Mouse (Mus musculus): ENCODE data around the gene Cnnm2. TPM values are rescaled to one million over a fixed set of nuclear protein-coding genes. Genes with fewer than 3 reads are reported as not detected.

Cnnm2 gene
- polyA plus RNA-seq, 1 experiment from 2014 or later: 7.3 TPM

DNA sequence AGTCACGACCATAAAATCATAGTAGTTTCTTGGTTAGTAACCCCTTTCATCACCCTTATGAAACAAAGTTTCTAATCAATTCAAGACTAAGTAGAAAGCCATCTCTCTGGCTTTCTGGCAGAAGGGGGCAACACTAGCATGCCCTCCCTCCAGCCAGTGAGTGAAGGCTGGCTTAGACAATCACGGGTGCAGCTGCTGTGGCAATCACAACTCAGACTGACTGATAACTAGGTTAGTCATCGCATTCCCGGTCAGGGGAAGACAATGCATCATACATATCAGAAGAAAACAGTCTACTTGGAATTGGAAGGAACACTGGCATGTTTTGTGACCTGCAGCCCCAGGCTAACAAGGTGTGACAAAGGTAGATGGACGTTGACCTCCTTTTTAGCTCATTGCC lies 138.5 kb downstream of the Cnnm2 start:
- H3K4me3 ChIP-seq: no peak overlapping the region
- no peak overlapping the region for H3K27ac ChIP-seq (replicated peaks)
- 85% methylated on average over 5 of the region's 5 CpGs for WGBS
- no peak overlapping the region for H3K4me2 ChIP-seq
- peaks cover 24% of the 10 kb centered on the region for H3K36me3 ChIP-seq
- no peaks in the 10 kb centered on the region for H3K4me1 ChIP-seq (replicated peaks)
- H3K27me3 ChIP-seq: no peaks in the 10 kb centered on the region
- H3K9ac ChIP-seq: no peak overlapping the region
- peaks cover 8% of the 10 kb centered on the region; the same call in 1 of the 2 replicates for H3K9me3 ChIP-seq
- no peak for ATAC-seq (ENCODE audit: low read depth)

- ATAC-seq (ENCODE audit: low read depth): no peak
- WGBS: 98% methylated on average over 6 of the region's 6 CpGs
These were observed 139.4 kb downstream of the Cnnm2 start for GRCm38 (mm10) chr19:46900786-46901185.

DNA sequence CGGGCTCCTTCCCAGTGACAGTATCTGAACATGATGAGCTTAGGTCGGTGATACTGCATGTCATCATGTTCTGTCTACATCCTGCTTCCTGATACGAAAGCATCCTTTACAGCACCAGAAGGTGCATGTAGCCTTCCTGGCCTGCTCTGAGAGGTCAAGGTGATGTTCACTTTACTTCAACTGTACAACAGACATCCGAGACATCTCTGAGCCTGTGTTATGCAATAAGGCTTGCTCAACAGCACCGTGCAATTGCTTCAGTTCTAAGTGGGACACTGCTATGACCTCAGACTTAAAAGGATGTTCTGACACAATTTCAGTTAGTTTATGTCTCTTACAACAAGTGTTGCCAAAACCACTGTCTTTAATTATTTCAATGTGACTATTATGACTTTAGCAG lies 139.9 kb downstream of the Cnnm2 start:
- 89% methylated on average over 5 of the region's 5 CpGs for WGBS
- H3K4me3 ChIP-seq: no peak overlapping the region

More at GRCm38 (mm10) chr19:46900786-46901185, 139.4 kb downstream of the Cnnm2 start:
- Histone ChIP-seq H3K36me3 (peaks cover 24% of the 10 kb centered on the region), H3K4me2 (no peak overlapping the region), H3K4me3 (no peak overlapping the region), H3K9me3 (peaks cover 8% of the 10 kb centered on the region; the same call in 1 of the 2 replicates), H3K4me1 (replicated peaks) (no peaks in the 10 kb centered on the region), H3K27me3 (no peaks in the 10 kb centered on the region), H3K27ac (replicated peaks) (no peak overlapping the region), H3K9ac (no peak overlapping the region)

GRCm38 (mm10) chr19:46903379-46903778 lies 142.0 kb downstream of the Cnnm2 start:
- Histone ChIP-seq H3K36me3 (peaks cover 11% of the 10 kb centered on the region), H3K4me3 (no peak overlapping the region), H3K4me2 (no peak overlapping the region), H3K4me1 (replicated peaks) (0 out of 2 replicates have a peak, but pooled peaks cover 4% of the 10 kb centered on the region), H3K9ac (no peak overlapping the region), H3K9me3 (no peaks in the 10 kb centered on the region), H3K27me3 (no peaks in the 10 kb centered on the region), H3K27ac (replicated peaks) (no peak overlapping the region)
- WGBS: 92% methylated on average over 5 of the region's 5 CpGs
- no peak for ATAC-seq (ENCODE audit: low read depth)

More for the DNA sequence above, 139.9 kb downstream of the Cnnm2 start:
- no peak overlapping the region for H3K27ac ChIP-seq (replicated peaks)
- no peak overlapping the region for H3K4me2 ChIP-seq
- peaks cover 8% of the 10 kb centered on the region; the same call in 1 of the 2 replicates for H3K9me3 ChIP-seq
- no peaks in the 10 kb centered on the region for H3K4me1 ChIP-seq (replicated peaks)
- H3K9ac ChIP-seq: no peak overlapping the region
- H3K27me3 ChIP-seq: no peaks in the 10 kb centered on the region
- peaks cover 24% of the 10 kb centered on the region for H3K36me3 ChIP-seq
- no peak for ATAC-seq (ENCODE audit: low read depth)

DNA sequence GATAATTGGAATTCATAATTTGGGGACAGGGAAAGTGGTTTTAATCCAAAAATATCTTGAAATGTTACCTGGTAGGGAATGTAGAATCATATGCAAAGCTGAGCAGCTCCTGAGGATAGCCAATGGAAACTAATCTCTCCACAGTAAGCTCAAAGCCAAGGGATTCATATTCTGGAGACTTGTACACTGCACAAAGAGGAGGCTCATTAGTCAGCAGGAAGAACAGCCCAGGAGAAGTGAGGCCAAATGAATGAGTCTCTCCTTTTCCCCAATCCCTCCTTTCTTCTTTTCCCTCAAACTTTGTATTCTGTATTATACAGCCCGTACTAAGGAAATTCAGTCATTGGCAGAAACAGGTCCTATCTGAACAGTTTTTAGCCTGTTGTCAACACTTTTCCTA lies 143.5 kb downstream of the Cnnm2 start:
- peaks cover 10% of the 10 kb centered on the region; the same call in 1 of the 2 replicates for H3K4me1 ChIP-seq (replicated peaks)
- H3K9me3 ChIP-seq: no peaks in the 10 kb centered on the region
- no peaks in the 10 kb centered on the region for H3K27me3 ChIP-seq
- no peak overlapping the region for H3K4me3 ChIP-seq
- WGBS: 100% methylated on average over 1 of the region's 1 CpGs
- no peak overlapping the region for H3K9ac ChIP-seq
- H3K27ac ChIP-seq (replicated peaks): no peak overlapping the region
- ATAC-seq (ENCODE audit: low read depth): no peak
- H3K4me2 ChIP-seq: no peak overlapping the region
- H3K36me3 ChIP-seq: 0 out of 2 replicates have a peak, but pooled peaks cover 4% of the 10 kb centered on the region

DNA sequence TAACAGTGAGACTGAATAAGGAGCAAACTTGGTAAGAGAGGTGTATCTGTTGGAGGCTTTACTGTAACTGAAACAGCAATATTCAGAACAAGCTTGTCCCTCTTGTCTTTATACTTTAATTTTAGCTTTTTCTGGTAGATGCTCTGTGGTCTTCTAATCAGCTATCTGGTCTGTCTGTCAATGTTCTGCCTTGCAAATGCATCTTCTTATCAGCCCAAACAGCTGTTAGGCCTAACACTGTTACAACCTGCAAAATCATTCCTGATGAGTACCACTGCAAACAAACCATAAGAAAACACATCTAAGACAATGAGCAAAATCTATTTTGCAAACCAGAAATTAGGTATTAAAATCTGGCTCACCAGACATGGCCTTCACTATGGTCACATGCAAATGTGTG lies 144.0 kb downstream of the Cnnm2 start:
- Histone ChIP-seq H3K9me3 (no peaks in the 10 kb centered on the region), H3K27ac (replicated peaks) (no peak overlapping the region), H3K36me3 (0 out of 2 replicates have a peak, but pooled peaks cover 4% of the 10 kb centered on the region), H3K4me3 (no peak overlapping the region), H3K4me2 (no peak overlapping the region), H3K4me1 (replicated peaks) (peaks cover 10% of the 10 kb centered on the region; the same call in 1 of the 2 replicates), H3K9ac (no peak overlapping the region), H3K27me3 (no peaks in the 10 kb centered on the region)
- no peak for ATAC-seq (ENCODE audit: low read depth)

- no peak overlapping the region for H3K27ac ChIP-seq (replicated peaks)
- no peak overlapping the region for H3K4me3 ChIP-seq
- peaks cover 10% of the 10 kb centered on the region; the same call in 1 of the 2 replicates for H3K4me1 ChIP-seq (replicated peaks)
- H3K9me3 ChIP-seq: no peaks in the 10 kb centered on the region
- H3K36me3 ChIP-seq: 0 out of 2 replicates have a peak, but pooled peaks cover 4% of the 10 kb centered on the region
- no peak overlapping the region for H3K9ac ChIP-seq
- H3K4me2 ChIP-seq: no peak overlapping the region
- no peaks in the 10 kb centered on the region for H3K27me3 ChIP-seq
- ATAC-seq (ENCODE audit: low read depth): no peak
- 86% methylated on average over 4 of the region's 4 CpGs for WGBS
These were observed 144.6 kb downstream of the Cnnm2 start for GRCm38 (mm10) chr19:46905971-46906370.

DNA sequence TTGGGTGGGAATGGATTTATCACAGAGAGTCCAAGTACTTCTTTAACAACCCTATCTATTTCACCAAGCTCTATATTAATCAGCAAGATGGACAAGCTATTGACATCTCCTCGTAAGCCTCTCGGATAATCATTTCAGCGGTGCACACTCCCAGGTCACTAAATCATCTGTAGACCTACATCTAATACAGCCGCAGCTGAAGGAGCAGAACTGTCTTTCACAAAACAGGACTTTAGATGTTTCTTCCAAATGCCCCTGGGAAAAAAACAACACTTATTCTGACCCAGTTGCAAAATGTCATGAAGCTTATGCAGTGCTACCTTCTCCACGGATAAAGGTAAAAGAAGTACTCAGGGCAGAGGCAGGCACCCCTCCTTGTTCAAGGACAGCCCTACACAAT lies 146.8 kb downstream of the Cnnm2 start:
- H3K9me3 ChIP-seq: no peaks in the 10 kb centered on the region
- no peak overlapping the region for H3K4me3 ChIP-seq
- 0 out of 2 replicates have a peak, but pooled peaks cover 5% of the 10 kb centered on the region for H3K36me3 ChIP-seq
- ATAC-seq (ENCODE audit: low read depth): no peak
- no peak overlapping the region for H3K4me2 ChIP-seq
- H3K4me1 ChIP-seq (replicated peaks): peaks cover 10% of the 10 kb centered on the region; the same call in 1 of the 2 replicates
- no peaks in the 10 kb centered on the region for H3K27me3 ChIP-seq
- 83% methylated on average over 5 of the region's 5 CpGs for WGBS
- no peak overlapping the region for H3K27ac ChIP-seq (replicated peaks)
- no peak overlapping the region for H3K9ac ChIP-seq

DNA sequence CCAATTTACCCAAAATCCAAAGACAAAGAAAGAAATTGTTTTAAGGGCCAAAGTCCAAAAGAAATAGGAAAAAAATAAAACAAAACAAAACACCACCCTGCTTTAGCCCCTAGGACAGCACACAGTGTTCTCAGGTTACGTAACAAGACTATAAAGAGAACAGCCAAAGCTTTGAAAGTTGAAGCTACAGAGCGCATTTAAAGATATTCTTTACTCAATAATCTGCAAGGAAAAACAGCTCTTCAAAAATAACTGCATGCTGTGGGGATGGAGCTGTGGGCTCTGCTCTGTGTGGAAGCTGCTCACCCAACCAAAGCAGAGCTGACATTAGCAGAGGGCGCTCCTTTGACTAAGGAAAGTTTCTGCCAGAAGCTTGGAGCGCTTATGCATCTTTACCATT lies 147.6 kb downstream of the Cnnm2 start:
- 0 out of 2 replicates have a peak, but pooled peaks cover 5% of the 10 kb centered on the region for H3K36me3 ChIP-seq
- H3K27me3 ChIP-seq: no peaks in the 10 kb centered on the region
- H3K4me2 ChIP-seq: no peak overlapping the region
- 63% methylated on average over 4 of the region's 4 CpGs for WGBS
- H3K9ac ChIP-seq: no peak overlapping the region
- H3K9me3 ChIP-seq: no peaks in the 10 kb centered on the region
- no peak overlapping the region for H3K4me3 ChIP-seq
- H3K27ac ChIP-seq (replicated peaks): no peak overlapping the region
- ATAC-seq (ENCODE audit: low read depth): no peak
- H3K4me1 ChIP-seq (replicated peaks): peaks cover 10% of the 10 kb centered on the region; the same call in 1 of the 2 replicates

- WGBS: 84% methylated on average over 3 of the region's 3 CpGs
- Histone ChIP-seq H3K36me3 (peaks cover 9% of the 10 kb centered on the region; the same call in 1 of the 2 replicates), H3K9me3 (no peaks in the 10 kb centered on the region), H3K4me3 (no peak overlapping the region), H3K27ac (replicated peaks) (no peak overlapping the region), H3K27me3 (no peaks in the 10 kb centered on the region), H3K4me1 (replicated peaks) (peaks cover 10% of the 10 kb centered on the region; the same call in 1 of the 2 replicates), H3K4me2 (no peak overlapping the region), H3K9ac (no peak overlapping the region)
- ATAC-seq (ENCODE audit: low read depth): no peak
These were observed 150.1 kb downstream of the Cnnm2 start for GRCm38 (mm10) chr19:46911492-46911891.

DNA sequence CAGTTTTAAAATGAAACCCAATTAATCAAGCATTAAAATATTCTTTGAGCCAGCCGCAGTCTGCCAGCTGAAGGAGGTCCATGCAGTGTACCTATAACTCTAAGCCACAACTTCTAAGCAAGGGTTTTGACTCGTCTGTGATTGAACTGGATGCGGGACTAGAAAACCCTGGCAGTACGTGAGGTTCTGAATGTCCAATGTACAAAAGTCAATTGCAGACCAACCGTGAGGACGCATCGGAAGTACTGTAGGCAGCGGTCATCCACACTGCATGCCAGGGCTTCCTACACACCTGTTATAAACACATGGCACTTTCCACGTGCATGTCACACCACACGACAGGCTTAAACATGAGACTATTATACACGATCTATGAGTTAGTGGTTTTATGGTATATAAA lies 152.2 kb downstream of the Cnnm2 start:
- 90% methylated on average over 11 of the region's 11 CpGs for whole genome bisulfite sequencing
- Histone ChIP-seq H3K4me2 (no peak overlapping the region), H3K9me3 (no peaks in the 10 kb centered on the region), H3K4me1 (replicated peaks) (peaks cover 6% of the 10 kb centered on the region; the same call in 1 of the 2 replicates), H3K27ac (replicated peaks) (no peak overlapping the region), H3K27me3 (no peaks in the 10 kb centered on the region), H3K4me3 (no peak overlapping the region), H3K9ac (no peak overlapping the region), H3K36me3 (peaks cover 9% of the 10 kb centered on the region; the same call in 1 of the 2 replicates)
- ATAC-seq (ENCODE audit: low read depth): no peak

DNA sequence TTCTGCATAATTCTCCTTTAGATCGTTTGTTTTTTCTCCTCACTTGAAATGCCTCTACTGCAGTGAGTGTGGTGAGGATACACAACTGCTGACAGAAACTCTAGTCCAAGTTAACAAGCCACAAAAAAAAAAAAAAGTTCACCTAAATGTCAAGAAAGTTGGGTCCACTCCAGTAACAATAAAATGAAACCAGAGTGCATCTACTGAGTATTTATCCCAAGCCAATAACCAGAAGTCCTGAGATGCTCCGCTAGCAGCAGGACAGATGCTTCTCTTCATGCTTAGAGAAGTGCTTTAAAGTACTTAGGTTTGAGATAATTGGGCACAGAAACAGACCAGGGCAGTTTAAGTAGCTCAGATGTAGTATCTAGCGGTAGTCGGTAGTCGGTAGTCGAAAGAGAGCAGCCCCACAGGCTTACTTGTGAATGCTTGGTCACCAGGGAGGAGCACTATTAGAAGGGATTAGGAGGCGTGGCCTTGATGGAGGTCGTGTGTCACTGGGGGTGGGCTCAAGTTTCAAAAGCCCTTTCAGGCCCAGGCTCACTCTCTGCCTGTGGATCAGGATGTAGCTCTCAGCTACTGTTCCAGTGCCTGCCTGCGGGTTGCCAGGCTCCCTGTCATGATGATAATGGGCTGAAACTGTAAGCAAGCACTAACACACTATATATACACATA lies 154.1 kb downstream of the Cnnm2 start:
- WGBS: 75% methylated on average over 9 of the region's 9 CpGs
- no peak overlapping the region for H3K4me2 ChIP-seq

More for the DNA sequence above, 154.1 kb downstream of the Cnnm2 start:
- H3K9me3 ChIP-seq: no peaks in the 10 kb centered on the region
- H3K4me1 ChIP-seq (replicated peaks): no peaks in the 10 kb centered on the region
- H3K4me3 ChIP-seq: no peak overlapping the region
- no peak overlapping the region for H3K9ac ChIP-seq
- peaks cover 9% of the 10 kb centered on the region; the same call in 1 of the 2 replicates for H3K36me3 ChIP-seq
- no peaks in the 10 kb centered on the region for H3K27me3 ChIP-seq
- H3K27ac ChIP-seq (replicated peaks): no peak overlapping the region
- no peak for ATAC-seq (ENCODE audit: low read depth)
